Mouse (Mus musculus) kidney, embryonic 16.5 days (tissue): ENCODE measurements around the gene Cdk14. TPM values are rescaled to one million over a fixed set of nuclear protein-coding genes. Genes with fewer than 3 reads are reported as not detected.
"Not testable (repeated sequence)": the region's sequence is repeated elsewhere in the genome, so short reads cannot be mapped to it uniquely, and the experiment has no call there.

Experiments used
- ATAC-seq: fragments of 200-750 bp; cut with Nextera tagmentation; 2 replicates; pipeline ENCODE4 v1.8.0; 2017; ENCODE audit warnings: moderate TSS enrichment; ENCODE audit not compliant: low FRiP score, low TSS enrichment
- H3K27ac ChIP-seq: fragments of 300-500 bp; sonication (generic); 2 replicates; pipeline ENCODE4 v1.5.1; 2014; ENCODE audit warnings: low read length
- H3K27me3 ChIP-seq: fragments of 300-500 bp; sonication (generic); 2 replicates; pipeline ENCODE4 v1.6.1; 2014; ENCODE audit warnings: low read length, control low read depth, mixed read lengths; ENCODE audit not compliant: insufficient read depth
- H3K36me3 ChIP-seq: fragments of 300-500 bp; sonication (generic); 2 replicates; pipeline ENCODE4 v1.6.1; 2014; ENCODE audit warnings: low read length, control low read depth, mixed read lengths; ENCODE audit not compliant: insufficient read depth
- H3K4me1 ChIP-seq: fragments of 300-500 bp; sonication (generic); 2 replicates; pipeline ENCODE4 v1.6.1; 2014; ENCODE audit warnings: low read length, control low read depth, mixed read lengths; ENCODE audit not compliant: insufficient read depth
- H3K4me2 ChIP-seq: fragments of 300-500 bp; sonication (generic); replicated peaks from 2 replicates; pipeline ENCODE4 v1.6.1; 2014; ENCODE audit warnings: low read depth, low read length
- H3K4me3 ChIP-seq: fragments of 300-500 bp; sonication (generic); 2 replicates; pipeline ENCODE4 v1.5.1; 2014; ENCODE audit warnings: mild to moderate bottlenecking, low read length
- H3K9ac ChIP-seq: fragments of 300-500 bp; sonication (generic); replicated peaks from 2 replicates; pipeline ENCODE4 v1.6.1; 2014; ENCODE audit warnings: low read length
- H3K9me3 ChIP-seq: fragments of 300-500 bp; sonication (generic); 2 replicates; pipeline ENCODE4 v1.6.1; 2016; ENCODE audit warnings: low read length, control low read depth
- WGBS: fragments of 180-500 bp; shearing (Covaris S2); extraction: QIAGEN DNeasy Blood & Tissue Kit; methylation state at CpG from one replicate; pipeline ENCODE4 v1.1.7; 2014; 5-methylcytosine and 5-hydroxymethylcytosine counted together
- polyA plus RNA-seq: library from polyadenylated mRNA; unstranded; fragments of >200 nt; fragmentation: Nextera tagmentation; extraction: Ambion mirVana; gene quantifications from 2 replicates; pipeline ENCODE4 v1.2.1, GENCODE M21; 2015

Gene Cdk14
- polyA plus RNA-seq, 1 experiment from 2014 or later = 10.2 TPM

DNA sequence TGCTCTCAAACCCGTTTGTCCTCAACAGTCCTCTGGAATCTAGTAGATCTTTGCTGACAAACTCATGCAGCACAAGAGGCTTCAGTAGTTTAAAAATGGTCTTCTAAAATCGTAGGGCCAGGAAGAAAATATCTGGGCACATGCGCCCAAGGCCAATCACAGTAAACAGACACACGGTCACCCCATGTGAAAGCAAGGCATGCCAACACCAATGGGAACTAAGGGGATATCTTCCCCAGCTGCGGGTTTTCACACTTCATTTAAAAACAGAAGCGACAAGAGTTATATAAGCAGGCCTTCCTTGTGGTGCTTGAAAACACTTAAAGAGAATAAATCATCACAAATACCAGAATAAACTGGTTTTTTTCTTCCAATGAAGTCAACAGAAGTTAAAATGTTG lies 165.7 kb downstream of the Cdk14 start:
- no peaks in the 10 kb centered on the region for H3K9me3 ChIP-seq
- ATAC-seq = no peak
- no peak overlapping the region for H3K27ac ChIP-seq
- H3K36me3 ChIP-seq = no peaks in the 10 kb centered on the region
- no peak overlapping the region for H3K9ac ChIP-seq
- H3K4me3 ChIP-seq = no peak overlapping the region
- no peaks in the 10 kb centered on the region for H3K27me3 ChIP-seq
- WGBS = 71% methylated on average over 6 of the region's 6 CpGs
- H3K4me2 ChIP-seq = no peak overlapping the region
- H3K4me1 ChIP-seq = no peaks in the 10 kb centered on the region

DNA sequence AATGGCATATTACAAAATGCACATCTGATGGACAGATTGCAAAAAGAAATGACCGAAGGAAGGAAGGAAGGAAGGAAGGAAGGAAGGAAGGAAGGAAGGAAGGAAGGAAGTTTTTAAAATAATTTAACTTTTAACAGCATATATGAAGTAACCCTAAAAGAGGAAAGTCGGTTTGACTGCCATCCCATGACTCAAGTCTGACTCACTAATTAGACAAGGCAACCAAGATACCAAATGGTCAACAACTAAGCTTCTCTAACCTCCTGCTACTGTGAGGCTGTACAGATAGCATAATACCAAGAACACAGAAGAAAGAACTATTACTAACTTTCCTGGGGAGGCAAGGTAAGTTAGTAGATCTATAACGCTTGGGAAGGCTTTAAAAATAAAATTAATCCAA lies 166.9 kb downstream of the Cdk14 start:
- H3K36me3 ChIP-seq = no peaks in the 10 kb centered on the region
- H3K27me3 ChIP-seq = no peaks in the 10 kb centered on the region
- no peak for ATAC-seq
- H3K27ac ChIP-seq = no peak overlapping the region
- no peak overlapping the region for H3K4me3 ChIP-seq
- no peak overlapping the region for H3K9ac ChIP-seq
- no peaks in the 10 kb centered on the region for H3K4me1 ChIP-seq
- no peak overlapping the region for H3K4me2 ChIP-seq
- no peaks in the 10 kb centered on the region for H3K9me3 ChIP-seq
- 86% methylated on average over 3 of the region's 3 CpGs for WGBS

- Histone ChIP-seq H3K27me3 (no peaks in the 10 kb centered on the region), H3K36me3 (no peaks in the 10 kb centered on the region), H3K4me2 (no peak overlapping the region), H3K9me3 (no peaks in the 10 kb centered on the region), H3K9ac (no peak overlapping the region), H3K27ac (no peak overlapping the region), H3K4me3 (no peak overlapping the region), H3K4me1 (no peaks in the 10 kb centered on the region)
- ATAC-seq = no peak
- 94% methylated on average over 6 of the region's 6 CpGs for WGBS
Measured at GRCm38 (mm10) chr5:5247671-5248070, 172.4 kb downstream of the Cdk14 start.

DNA sequence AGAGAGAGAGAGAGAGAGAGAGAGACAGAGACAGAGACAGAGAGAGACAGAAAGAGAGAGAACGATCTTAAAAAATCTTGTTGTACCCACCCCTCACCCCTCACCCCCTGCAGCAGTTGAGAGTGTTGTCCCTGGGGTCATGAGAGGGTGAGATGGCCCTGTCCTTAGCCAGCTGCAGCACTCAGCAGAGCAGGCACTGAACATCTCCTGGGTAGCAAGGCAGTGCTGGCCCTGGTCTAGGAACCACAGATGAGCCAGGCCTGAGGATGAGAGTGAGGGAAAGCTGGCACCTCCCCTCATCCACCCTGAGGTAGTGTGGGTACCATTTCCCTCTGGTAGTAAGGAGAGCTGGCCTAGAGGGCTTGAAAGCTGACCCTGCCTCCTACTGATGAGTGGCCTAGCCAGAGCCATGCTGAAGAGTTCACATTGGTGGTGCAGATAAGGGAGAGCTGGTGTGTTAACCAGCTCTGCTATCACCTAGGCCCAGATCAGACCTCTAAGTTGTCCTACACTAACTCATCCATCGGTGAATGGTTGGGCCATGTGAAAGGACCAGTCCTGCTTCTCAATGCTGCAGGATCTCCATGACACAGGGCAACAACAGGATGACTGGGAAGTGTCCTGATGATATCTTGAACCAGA lies 173.5 kb downstream of the Cdk14 start:
- H3K27ac ChIP-seq = no peak overlapping the region
- H3K9ac ChIP-seq = no peak overlapping the region
- no peak overlapping the region for H3K4me3 ChIP-seq
- H3K36me3 ChIP-seq = no peaks in the 10 kb centered on the region
- no peaks in the 10 kb centered on the region for H3K9me3 ChIP-seq
- ATAC-seq = no peak
- H3K4me1 ChIP-seq = no peaks in the 10 kb centered on the region
- no peak overlapping the region for H3K4me2 ChIP-seq
- 96% methylated on average over 2 of the region's 2 CpGs for WGBS
- no peaks in the 10 kb centered on the region for H3K27me3 ChIP-seq

GRCm38 (mm10) chr5:5245182-5245581 lies 174.9 kb downstream of the Cdk14 start:
- Histone ChIP-seq H3K4me3 (no peak overlapping the region), H3K27ac (no peak overlapping the region), H3K27me3 (no peaks in the 10 kb centered on the region), H3K36me3 (no peaks in the 10 kb centered on the region), H3K9ac (no peak overlapping the region), H3K9me3 (no peaks in the 10 kb centered on the region), H3K4me2 (no peak overlapping the region), H3K4me1 (no peaks in the 10 kb centered on the region)
- 96% methylated on average over 7 of the region's 7 CpGs for WGBS
- ATAC-seq = no peak

- no peaks in the 10 kb centered on the region for H3K27me3 ChIP-seq
Measured at GRCm38 (mm10) chr5:5243648-5244047, 176.5 kb downstream of the Cdk14 start.

GRCm38 (mm10) chr5:5242704-5243103 lies 177.4 kb downstream of the Cdk14 start:
- Histone ChIP-seq H3K36me3 (0 out of 2 replicates have a peak, but pooled peaks cover under 1% of the 10 kb centered on the region), H3K9ac (no peak overlapping the region), H3K4me1 (no peaks in the 10 kb centered on the region), H3K9me3 (no peaks in the 10 kb centered on the region), H3K27me3 (no peaks in the 10 kb centered on the region), H3K4me3 (no peak overlapping the region), H3K27ac (no peak overlapping the region), H3K4me2 (no peak overlapping the region)
- no peak for ATAC-seq
- WGBS = 82% methylated on average over 5 of the region's 5 CpGs

More at GRCm38 (mm10) chr5:5243648-5244047, 176.5 kb downstream of the Cdk14 start:
- Histone ChIP-seq H3K4me3 (no peak overlapping the region), H3K4me2 (no peak overlapping the region), H3K4me1 (no peaks in the 10 kb centered on the region), H3K9me3 (no peaks in the 10 kb centered on the region), H3K27ac (no peak overlapping the region), H3K9ac (no peak overlapping the region), H3K36me3 (no peaks in the 10 kb centered on the region)
- no peak for ATAC-seq

DNA sequence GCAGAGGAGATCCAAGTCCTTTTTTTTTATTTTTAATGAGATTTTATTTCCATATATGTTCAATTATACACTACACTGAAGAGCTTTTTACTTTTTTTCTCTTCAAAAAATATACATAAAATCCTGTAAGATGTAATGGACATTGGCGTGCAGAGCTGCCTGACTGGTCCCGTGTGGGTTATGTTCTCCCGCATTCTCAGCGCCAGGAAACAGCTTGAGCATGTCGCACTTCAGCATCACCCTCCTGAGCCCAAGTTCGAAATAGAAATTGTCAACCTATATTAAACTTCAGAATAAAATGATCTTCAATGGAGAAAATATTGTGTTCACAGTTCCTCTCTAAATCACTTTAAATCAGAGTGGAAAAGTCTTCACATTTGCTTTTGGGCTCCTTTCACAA lies 179.0 kb downstream of the Cdk14 start:
- ATAC-seq = no peak

DNA sequence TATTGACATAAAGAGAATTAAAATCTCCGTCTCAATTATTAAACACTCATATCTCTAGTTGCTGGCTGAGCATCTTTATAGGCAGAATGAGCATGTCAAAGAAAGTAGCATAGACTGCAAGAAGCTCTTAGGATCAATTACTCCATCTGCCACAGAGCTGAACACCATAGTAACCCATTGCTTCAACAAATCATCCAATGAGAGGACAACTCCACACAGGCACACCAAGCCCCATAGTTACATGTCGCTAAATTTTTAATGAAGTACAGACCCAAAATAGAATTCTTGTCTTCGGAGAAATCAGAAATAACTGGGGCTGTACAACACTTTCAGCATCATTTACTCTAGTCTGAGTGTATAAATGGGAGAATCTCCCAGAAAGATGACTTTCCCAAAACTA lies 180.0 kb downstream of the Cdk14 start:
- Histone ChIP-seq H3K27me3 (no peaks in the 10 kb centered on the region), H3K4me3 (no peak overlapping the region), H3K4me2 (no peak overlapping the region), H3K36me3 (0 out of 2 replicates have a peak, but pooled peaks cover 9% of the 10 kb centered on the region), H3K4me1 (no peaks in the 10 kb centered on the region), H3K9me3 (peaks cover 5% of the 10 kb centered on the region; the same call in 1 of the 2 replicates), H3K9ac (no peak overlapping the region), H3K27ac (no peak overlapping the region)
- no peak for ATAC-seq
- WGBS = 92% methylated on average over 3 of the region's 3 CpGs

More for the DNA sequence above, 179.0 kb downstream of the Cdk14 start:
- Histone ChIP-seq H3K27ac (no peak overlapping the region), H3K4me3 (no peak overlapping the region), H3K36me3 (0 out of 2 replicates have a peak, but pooled peaks cover 9% of the 10 kb centered on the region), H3K4me2 (no peak overlapping the region), H3K9me3 (peaks cover 5% of the 10 kb centered on the region; the same call in 1 of the 2 replicates), H3K27me3 (no peaks in the 10 kb centered on the region), H3K9ac (no peak overlapping the region), H3K4me1 (no peaks in the 10 kb centered on the region)
- WGBS = 82% methylated on average over 6 of the region's 6 CpGs

DNA sequence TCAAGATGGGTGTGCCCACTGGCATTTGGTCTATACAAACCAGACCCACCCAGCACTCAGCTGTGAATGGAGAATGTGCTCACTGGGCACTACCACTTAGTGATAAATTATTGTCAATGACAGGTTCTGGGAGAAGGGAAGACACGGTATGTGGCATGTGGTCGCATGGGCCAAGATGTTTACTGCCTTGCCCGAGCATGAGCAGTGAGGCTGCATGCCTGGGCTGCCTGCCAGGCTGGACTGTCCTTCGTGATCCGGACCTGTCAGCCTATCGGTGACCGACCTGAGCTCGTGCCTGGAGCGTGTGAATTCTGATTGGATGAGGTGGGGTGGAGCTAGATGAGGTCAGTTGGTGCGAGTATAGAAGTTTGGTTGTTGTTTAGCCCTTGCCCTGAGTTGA lies 185.2 kb downstream of the Cdk14 start:
- 91% methylated on average over 10 of the region's 10 CpGs for WGBS
- not testable (repeated sequence) for ATAC-seq, H3K27ac ChIP-seq, H3K4me3 ChIP-seq, H3K9me3 ChIP-seq, H3K4me2 ChIP-seq, H3K36me3 ChIP-seq, H3K9ac ChIP-seq, H3K4me1 ChIP-seq, H3K27me3 ChIP-seq
